Mouse (Mus musculus) hindbrain, embryonic 16.5 days (tissue): ENCODE measurements around the gene Zfp365. TPM values are rescaled to one million over a fixed set of nuclear protein-coding genes. Genes with fewer than 3 reads are reported as not detected.

Source experiments
- ATAC-seq: fragments of 200-750 bp; cut with Nextera tagmentation; 2 replicates; pipeline ENCODE4 v1.8.0; 2017; ENCODE audit warnings: moderate TSS enrichment, moderate library complexity
- H3K27ac ChIP-seq: fragments of 300-500 bp; sonication (generic); 2 replicates; pipeline ENCODE4 v1.5.1; 2014; ENCODE audit warnings: low read depth, mild to moderate bottlenecking, control low read depth, low read length, moderate library complexity
- H3K27me3 ChIP-seq: fragments of 300-500 bp; sonication (generic); replicated peaks from 2 replicates; pipeline ENCODE4 v1.6.1; 2014; ENCODE audit warnings: low read length; ENCODE audit not compliant: control insufficient read depth, insufficient read depth
- H3K36me3 ChIP-seq: fragments of 300-500 bp; sonication (generic); 2 replicates; pipeline ENCODE4 v1.6.1; 2014; ENCODE audit warnings: mild to moderate bottlenecking, low read length, moderate library complexity, mixed read lengths; ENCODE audit not compliant: control insufficient read depth, insufficient read depth
- H3K4me1 ChIP-seq: fragments of 300-500 bp; sonication (generic); 2 replicates; pipeline ENCODE4 v1.6.1; 2014; ENCODE audit warnings: low read depth, low read length; ENCODE audit not compliant: control insufficient read depth, insufficient read depth
- H3K4me2 ChIP-seq: fragments of 300-500 bp; sonication (generic); 2 replicates; pipeline ENCODE4 v1.6.1; 2014; ENCODE audit warnings: mild to moderate bottlenecking, low read length, control low read depth, moderate library complexity
- H3K4me3 ChIP-seq: fragments of 300-500 bp; sonication (generic); 2 replicates; pipeline ENCODE4 v1.5.1; 2014; ENCODE audit warnings: mild to moderate bottlenecking, low read length, control low read depth, moderate library complexity
- H3K9ac ChIP-seq: fragments of 300-500 bp; sonication (generic); 2 replicates; pipeline ENCODE4 v1.6.1; 2014; ENCODE audit warnings: low read depth, mild to moderate bottlenecking, control low read depth, low read length, moderate library complexity
- H3K9me3 ChIP-seq: fragments of 300-500 bp; sonication (generic); 2 replicates; pipeline ENCODE4 v1.6.1; 2014; ENCODE audit warnings: mild to moderate bottlenecking, low read length, moderate library complexity; ENCODE audit not compliant: control insufficient read depth
- WGBS: fragments of 180-500 bp; shearing (Covaris S2); extraction: QIAGEN DNeasy Blood & Tissue Kit; methylation state at CpG from one replicate; pipeline ENCODE4 v1.1.7; 2014; 5-methylcytosine and 5-hydroxymethylcytosine counted together
- polyA plus RNA-seq: library from polyadenylated mRNA; unstranded; fragments of >200 nt; fragmentation: Nextera tagmentation; extraction: Ambion mirVana; gene quantifications from 2 replicates; pipeline ENCODE4 v1.2.1, GENCODE M21; 2015

The Zfp365 gene
- polyA plus RNA-seq, 1 experiment from 2014 or later = 7.5 TPM

GRCm38 (mm10) chr10:67841596-67841995 lies 70.9 kb downstream of the Zfp365 start:
- no peaks in the 10 kb centered on the region for H3K27me3 ChIP-seq
- H3K4me2 ChIP-seq = no peak overlapping the region
- no peak overlapping the region for H3K4me3 ChIP-seq
- H3K4me1 ChIP-seq = no peaks in the 10 kb centered on the region
- no peak overlapping the region for H3K9ac ChIP-seq
- H3K9me3 ChIP-seq = no peaks in the 10 kb centered on the region
- ATAC-seq = no peak
- 77% methylated on average over 10 of the region's 10 CpGs for WGBS
- no peak overlapping the region for H3K27ac ChIP-seq
- no peaks in the 10 kb centered on the region for H3K36me3 ChIP-seq

- Histone ChIP-seq H3K4me2 (no peak overlapping the region), H3K27me3 (no peaks in the 10 kb centered on the region), H3K9me3 (no peaks in the 10 kb centered on the region), H3K9ac (no peak overlapping the region), H3K27ac (no peak overlapping the region), H3K36me3 (no peaks in the 10 kb centered on the region), H3K4me3 (no peak overlapping the region), H3K4me1 (no peaks in the 10 kb centered on the region)
- ATAC-seq = no peak
- 90% methylated on average over 4 of the region's 4 CpGs for WGBS
Observed at GRCm38 (mm10) chr10:67840735-67841134, 71.7 kb downstream of the Zfp365 start.

- ATAC-seq = no peak
- Histone ChIP-seq H3K4me2 (no peak overlapping the region), H3K9ac (no peak overlapping the region), H3K27me3 (no peaks in the 10 kb centered on the region), H3K36me3 (no peaks in the 10 kb centered on the region), H3K9me3 (no peaks in the 10 kb centered on the region), H3K4me3 (no peak overlapping the region), H3K27ac (no peak overlapping the region), H3K4me1 (no peaks in the 10 kb centered on the region)
- WGBS = 85% methylated on average over 3 of the region's 3 CpGs
Observed at GRCm38 (mm10) chr10:67839156-67839555, 73.3 kb downstream of the Zfp365 start.

GRCm38 (mm10) chr10:67836426-67836825 lies 76.0 kb downstream of the Zfp365 start:
- H3K27ac ChIP-seq = no peak overlapping the region

More at GRCm38 (mm10) chr10:67836426-67836825, 76.0 kb downstream of the Zfp365 start:
- WGBS = 81% methylated on average over 17 of the region's 17 CpGs
- H3K4me1 ChIP-seq = no peaks in the 10 kb centered on the region
- H3K36me3 ChIP-seq = no peaks in the 10 kb centered on the region
- no peak overlapping the region for H3K4me3 ChIP-seq
- no peak overlapping the region for H3K4me2 ChIP-seq
- no peak overlapping the region for H3K9ac ChIP-seq
- H3K27me3 ChIP-seq = no peaks in the 10 kb centered on the region
- no peak for ATAC-seq
- H3K9me3 ChIP-seq = no peaks in the 10 kb centered on the region

Other genes starting within 250 kb of the Zfp365 start
- 3.7 and 4.4 TPM in 2 replicates for gene Rtkn2, start 66.9 kb upstream of the Zfp365 start, polyA plus RNA-seq